Mouse (Mus musculus): ENCODE measurements around the gene Vcam1. TPM values are rescaled to one million over a fixed set of nuclear protein-coding genes. Genes with fewer than 3 reads are reported as not detected.

Gene Vcam1
- polyA plus RNA-seq, 1 experiment from 2014 or later = 67.4 TPM

DNA sequence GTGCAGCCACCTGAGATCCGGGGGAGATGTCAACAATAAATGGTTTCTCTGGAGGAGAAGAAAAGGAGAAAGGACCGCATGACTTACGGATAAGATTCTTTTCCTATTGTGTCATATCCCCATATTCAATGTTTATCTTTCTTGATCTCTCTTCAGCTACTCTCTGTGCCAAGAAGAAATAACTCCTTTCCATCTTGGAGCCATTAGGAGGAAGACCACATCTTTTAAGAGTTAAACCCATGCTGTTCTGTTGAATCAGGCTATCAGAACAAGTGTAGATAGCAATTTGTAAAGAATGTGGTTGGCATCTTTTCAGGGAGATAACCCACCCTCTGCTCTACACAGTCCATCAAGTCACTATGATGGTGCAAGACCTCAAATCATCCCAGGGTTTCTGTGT lies 8.5 kb downstream of the Vcam1 start:
- Histone ChIP-seq H3K4me1 (replicated peaks; ENCODE audit: control insufficient read depth, insufficient read depth, low read length) (0 out of 2 replicates have a peak, but pooled peaks cover 2% of the 10 kb centered on the region), H3K4me2 (no peak overlapping the region), H3K4me3 (ENCODE audit: low read depth, low read length) (no peak overlapping the region), H3K27me3 (replicated peaks; ENCODE audit: control insufficient read depth, insufficient read depth, low read length) (no peaks in the 10 kb centered on the region), H3K27ac (ENCODE audit: low read depth, low read length) (no peak overlapping the region), H3K9me3 (ENCODE audit: control insufficient read depth, low read length) (no peaks in the 10 kb centered on the region), H3K9ac (ENCODE audit: low read depth, low read length) (no peak overlapping the region), H3K36me3 (ENCODE audit: control insufficient read depth, insufficient read depth, low read length) (peaks cover 2% of the 10 kb centered on the region; the same call in 1 of the 2 replicates)
- 77% methylated on average over 3 of the region's 3 CpGs for WGBS
- ATAC-seq (replicated peaks; ENCODE audit: low FRiP score) (no peak), DNase-seq (ENCODE audit: low spot score) (no peak)

DNA sequence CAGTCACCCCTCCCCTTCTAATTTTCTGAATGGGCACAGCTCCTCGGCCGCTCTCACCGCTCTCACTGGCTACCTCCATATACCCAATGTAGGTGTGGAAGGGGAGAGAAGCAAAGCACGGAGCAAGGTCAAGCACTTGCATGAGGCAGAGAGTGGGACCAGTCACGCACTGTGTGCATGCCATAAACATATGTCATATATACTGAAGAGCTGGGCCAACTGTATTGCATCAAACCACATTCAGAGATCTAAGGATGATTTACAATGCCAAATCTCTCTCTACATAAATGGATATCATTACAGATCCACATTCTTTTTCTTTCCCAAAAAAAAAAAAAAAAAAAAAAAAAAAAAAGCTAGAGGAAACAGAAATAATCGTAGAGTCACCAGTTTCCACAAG lies 9.1 kb downstream of the Vcam1 start:
- 85% methylated on average over 6 of the region's 6 CpGs for WGBS
- Histone ChIP-seq H3K9me3 (ENCODE audit: control insufficient read depth, low read length) (no peaks in the 10 kb centered on the region), H3K4me3 (ENCODE audit: low read depth, low read length) (no peak overlapping the region), H3K4me2 (no peak overlapping the region), H3K4me1 (replicated peaks; ENCODE audit: control insufficient read depth, insufficient read depth, low read length) (0 out of 2 replicates have a peak, but pooled peaks cover 6% of the 10 kb centered on the region), H3K27ac (ENCODE audit: low read depth, low read length) (no peak overlapping the region), H3K9ac (ENCODE audit: low read depth, low read length) (no peak overlapping the region), H3K27me3 (replicated peaks; ENCODE audit: control insufficient read depth, insufficient read depth, low read length) (no peaks in the 10 kb centered on the region), H3K36me3 (ENCODE audit: control insufficient read depth, insufficient read depth, low read length) (peaks cover 2% of the 10 kb centered on the region; the same call in 1 of the 2 replicates)
- DNase-seq (ENCODE audit: low spot score) (no peak), ATAC-seq (replicated peaks; ENCODE audit: low FRiP score) (no peak)

DNA sequence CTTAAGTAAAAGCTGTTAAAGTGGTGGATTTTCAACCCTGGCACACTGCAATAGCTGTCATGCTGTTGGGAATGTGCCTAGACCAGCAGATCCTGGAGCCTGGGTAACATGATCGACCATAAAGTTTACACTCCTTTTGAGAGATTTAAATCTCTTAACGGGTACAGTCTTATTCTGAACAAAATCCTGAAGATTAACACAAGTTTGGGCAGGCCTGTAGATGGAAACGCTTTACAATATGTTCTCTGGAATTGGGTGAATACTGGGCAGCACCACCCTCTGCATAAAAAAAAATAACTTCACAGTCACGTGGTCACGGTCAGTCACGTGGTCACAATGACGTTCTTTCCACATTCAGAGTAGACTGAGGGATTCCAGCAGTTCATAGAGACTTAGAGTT lies 10.3 kb downstream of the Vcam1 start:
- Histone ChIP-seq H3K9ac (ENCODE audit: low read depth, low read length) (no peak overlapping the region), H3K36me3 (ENCODE audit: control insufficient read depth, insufficient read depth, low read length) (peaks cover 2% of the 10 kb centered on the region; the same call in 1 of the 2 replicates), H3K4me2 (no peak overlapping the region), H3K4me3 (ENCODE audit: low read depth, low read length) (no peak overlapping the region), H3K4me1 (replicated peaks; ENCODE audit: control insufficient read depth, insufficient read depth, low read length) (0 out of 2 replicates have a peak, but pooled peaks cover 6% of the 10 kb centered on the region), H3K9me3 (ENCODE audit: control insufficient read depth, low read length) (no peaks in the 10 kb centered on the region), H3K27ac (ENCODE audit: low read depth, low read length) (no peak overlapping the region), H3K27me3 (replicated peaks; ENCODE audit: control insufficient read depth, insufficient read depth, low read length) (no peaks in the 10 kb centered on the region)
- 78% methylated on average over 7 of the region's 7 CpGs for WGBS
- no peak for ATAC-seq (replicated peaks; ENCODE audit: low FRiP score)
- DNase-seq (ENCODE audit: low spot score) = no peak

DNA sequence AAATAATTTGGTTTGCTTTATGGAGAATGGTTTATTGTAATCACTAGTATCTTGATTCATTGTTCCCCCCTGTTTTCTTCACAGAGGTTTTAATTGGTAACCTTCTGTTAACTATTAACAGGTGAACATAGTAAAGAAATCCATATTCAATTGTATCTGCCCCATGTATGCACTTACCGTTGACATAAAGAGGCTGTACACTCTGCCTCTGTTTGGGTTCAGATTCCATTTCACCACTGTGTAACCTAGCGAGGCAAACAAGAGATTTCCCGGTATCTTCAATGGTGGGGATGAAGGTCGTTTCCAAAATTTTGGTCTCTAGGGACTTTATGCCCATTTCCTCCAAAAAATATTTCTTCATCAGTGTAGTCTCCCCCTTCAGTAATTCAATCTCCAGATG lies 12.4 kb downstream of the Vcam1 start:
- no peak overlapping the region for H3K4me3 ChIP-seq (ENCODE audit: low read depth, low read length)
- peak; percentile 75 for ATAC-seq (replicated peaks; ENCODE audit: low FRiP score)
- H3K9ac ChIP-seq (ENCODE audit: low read depth, low read length) = no peak overlapping the region
- no peak overlapping the region for H3K4me2 ChIP-seq
- no peaks in the 10 kb centered on the region for H3K9me3 ChIP-seq (ENCODE audit: control insufficient read depth, low read length)
- H3K36me3 ChIP-seq (ENCODE audit: control insufficient read depth, insufficient read depth, low read length) = no peaks in the 10 kb centered on the region
- H3K27me3 ChIP-seq (replicated peaks; ENCODE audit: control insufficient read depth, insufficient read depth, low read length) = no peaks in the 10 kb centered on the region
- WGBS = 62% methylated on average over 4 of the region's 4 CpGs
- peak overlapping the region; percentile 36; the same call in 1 of the 2 replicates for H3K27ac ChIP-seq (ENCODE audit: low read depth, low read length)
- 0 out of 2 replicates have a peak, but pooled peaks cover 6% of the 10 kb centered on the region for H3K4me1 ChIP-seq (replicated peaks; ENCODE audit: control insufficient read depth, insufficient read depth, low read length)
- DNase-seq (ENCODE audit: low spot score) = no peak

DNA sequence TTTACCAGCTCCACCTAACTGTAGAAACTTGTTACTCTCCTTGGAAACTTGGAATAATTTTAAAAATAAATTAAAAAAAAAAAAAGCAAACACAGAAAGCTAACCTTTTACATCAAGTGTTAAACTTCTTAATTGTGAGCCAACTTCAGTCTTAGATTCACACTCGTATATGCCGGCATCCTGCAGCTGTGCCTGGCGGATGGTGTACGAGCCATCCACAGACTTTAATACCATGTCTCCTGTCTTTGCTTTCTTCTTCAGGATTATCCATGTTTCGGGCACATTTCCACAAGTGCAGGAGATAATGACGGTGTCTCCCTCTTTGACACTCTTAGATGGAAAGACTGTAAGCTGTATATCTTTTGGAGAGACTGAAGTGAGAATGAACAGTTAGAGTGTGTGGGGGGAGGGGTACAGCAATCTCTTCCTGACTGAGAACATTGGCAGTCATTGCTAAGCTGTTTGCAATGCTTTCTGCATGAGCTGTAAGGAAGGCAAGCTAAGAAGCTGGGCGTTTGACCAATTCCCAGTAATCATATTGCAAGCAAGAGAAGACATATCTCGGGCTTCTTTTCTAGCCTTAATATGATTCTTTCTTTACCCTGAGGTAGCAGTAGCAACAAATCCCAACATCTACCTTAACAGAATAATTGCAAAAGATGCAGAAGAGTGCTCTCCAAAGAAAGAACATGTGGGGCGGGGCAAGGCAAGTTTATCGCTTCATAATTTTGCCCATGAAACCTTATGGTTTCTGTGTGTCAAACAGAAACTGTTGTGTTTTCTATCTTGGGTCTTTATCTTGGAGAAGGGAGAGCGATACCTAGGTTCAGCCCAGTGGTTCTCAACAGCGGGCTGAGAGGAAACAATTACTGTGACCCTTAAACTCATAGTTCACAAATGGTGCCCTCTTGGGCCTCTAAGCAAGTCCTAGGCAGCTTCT lies 15.0 kb downstream of the Vcam1 start:
- Histone ChIP-seq H3K36me3 (ENCODE audit: control insufficient read depth, insufficient read depth, low read length) (no peaks in the 10 kb centered on the region; the same call in 1 of the 2 replicates), H3K9ac (ENCODE audit: low read depth, low read length) (no peak overlapping the region), H3K27ac (ENCODE audit: low read depth, low read length) (no peak overlapping the region), H3K27me3 (replicated peaks; ENCODE audit: control insufficient read depth, insufficient read depth, low read length) (no peaks in the 10 kb centered on the region), H3K4me1 (replicated peaks; ENCODE audit: control insufficient read depth, insufficient read depth, low read length) (0 out of 2 replicates have a peak, but pooled peaks cover 6% of the 10 kb centered on the region), H3K4me2 (no peak overlapping the region), H3K9me3 (ENCODE audit: control insufficient read depth, low read length) (no peaks in the 10 kb centered on the region), H3K4me3 (ENCODE audit: low read depth, low read length) (no peak overlapping the region)
- DNase-seq (ENCODE audit: low spot score) (no peak), ATAC-seq (replicated peaks; ENCODE audit: low FRiP score) (no peak)
- 61% methylated on average over 12 of the region's 12 CpGs for WGBS

DNA sequence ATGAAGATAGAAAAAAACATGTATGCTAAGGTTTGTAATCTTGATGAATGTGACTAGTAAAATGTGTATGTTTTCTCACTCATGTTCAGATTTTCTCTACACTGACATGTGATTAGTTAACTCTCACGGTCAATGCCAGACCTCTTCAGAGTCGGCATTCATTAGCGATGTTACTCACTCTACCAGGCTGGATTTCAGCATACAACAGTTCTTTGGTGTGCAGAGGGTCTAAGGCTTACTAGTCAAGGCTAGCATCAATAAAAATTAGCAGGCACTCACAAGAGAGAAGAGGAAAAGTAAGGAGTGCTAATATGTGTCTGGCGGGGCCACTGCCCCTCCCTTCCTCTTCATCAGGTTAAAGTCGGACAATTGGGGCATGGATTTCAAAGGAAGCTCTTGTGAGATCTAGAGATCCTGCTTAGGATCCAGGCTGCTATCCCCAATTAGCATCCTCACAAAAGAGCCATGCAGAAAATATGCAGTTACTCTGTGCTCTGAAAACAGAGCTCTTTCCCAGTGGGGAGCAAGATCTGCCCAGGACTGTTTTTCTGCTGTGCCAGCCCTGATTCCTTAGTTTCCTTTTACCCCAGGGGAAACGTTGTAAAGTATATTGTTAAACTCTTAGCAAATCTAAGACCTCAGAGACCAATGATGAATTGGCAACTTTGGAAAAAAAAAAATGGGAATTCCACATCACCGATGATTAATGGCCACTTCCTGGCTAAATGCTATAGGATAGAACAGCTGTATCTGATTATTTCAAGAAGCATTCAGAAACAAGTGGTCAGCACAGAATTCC lies 15.8 kb downstream of the Vcam1 start:
- Histone ChIP-seq H3K27me3 (replicated peaks; ENCODE audit: control insufficient read depth, insufficient read depth, low read length) (no peaks in the 10 kb centered on the region), H3K4me2 (no peak overlapping the region), H3K36me3 (ENCODE audit: control insufficient read depth, insufficient read depth, low read length) (no peaks in the 10 kb centered on the region; the same call in 1 of the 2 replicates), H3K9ac (ENCODE audit: low read depth, low read length) (no peak overlapping the region), H3K4me3 (ENCODE audit: low read depth, low read length) (no peak overlapping the region), H3K27ac (ENCODE audit: low read depth, low read length) (no peak overlapping the region), H3K4me1 (replicated peaks; ENCODE audit: control insufficient read depth, insufficient read depth, low read length) (0 out of 2 replicates have a peak, but pooled peaks cover 6% of the 10 kb centered on the region), H3K9me3 (ENCODE audit: control insufficient read depth, low read length) (no peaks in the 10 kb centered on the region)
- 43% methylated on average over 7 of the region's 7 CpGs for WGBS
- DNase-seq (ENCODE audit: low spot score) (no peak), ATAC-seq (replicated peaks; ENCODE audit: low FRiP score) (no peak)

DNA sequence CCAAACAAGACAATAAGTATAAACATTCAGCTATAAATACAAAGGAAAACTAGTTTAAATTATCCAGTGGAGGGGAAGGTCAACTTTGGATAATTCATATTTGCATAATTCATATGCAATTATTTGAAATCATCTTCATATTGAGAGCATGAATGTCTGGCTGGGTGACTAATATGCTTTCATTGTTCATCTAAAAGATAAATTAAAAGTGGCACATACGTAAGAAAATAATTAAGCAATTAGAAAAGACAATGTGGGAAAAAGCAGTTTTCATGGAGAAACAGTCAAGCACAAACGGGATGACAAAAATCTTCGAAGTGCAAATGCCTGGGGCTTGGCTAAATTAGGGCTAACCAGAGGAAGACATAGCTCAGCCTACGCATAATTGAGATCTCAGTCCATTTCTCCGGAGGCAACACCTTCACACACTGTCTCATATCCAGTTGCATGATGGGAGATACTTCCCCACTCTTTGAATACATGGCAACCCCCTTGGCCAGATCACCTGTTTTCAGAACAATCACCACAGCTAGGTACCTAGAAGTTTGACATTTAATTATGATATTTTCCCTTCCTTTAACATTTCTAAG lies 16.6 kb downstream of the Vcam1 start:
- 0 out of 2 replicates have a peak, but pooled peaks cover 6% of the 10 kb centered on the region for H3K4me1 ChIP-seq (replicated peaks; ENCODE audit: control insufficient read depth, insufficient read depth, low read length)
- no peaks in the 10 kb centered on the region for H3K27me3 ChIP-seq (replicated peaks; ENCODE audit: control insufficient read depth, insufficient read depth, low read length)
- WGBS = 84% methylated on average over 5 of the region's 5 CpGs
- H3K36me3 ChIP-seq (ENCODE audit: control insufficient read depth, insufficient read depth, low read length) = no peaks in the 10 kb centered on the region; the same call in 1 of the 2 replicates
- no peak overlapping the region for H3K9ac ChIP-seq (ENCODE audit: low read depth, low read length)
- H3K27ac ChIP-seq (ENCODE audit: low read depth, low read length) = no peak overlapping the region
- ATAC-seq (replicated peaks; ENCODE audit: low FRiP score) (no peak), DNase-seq (ENCODE audit: low spot score) (no peak)
- no peaks in the 10 kb centered on the region for H3K9me3 ChIP-seq (ENCODE audit: control insufficient read depth, low read length)
- H3K4me2 ChIP-seq = no peak overlapping the region
- no peak overlapping the region for H3K4me3 ChIP-seq (ENCODE audit: low read depth, low read length)

DNA sequence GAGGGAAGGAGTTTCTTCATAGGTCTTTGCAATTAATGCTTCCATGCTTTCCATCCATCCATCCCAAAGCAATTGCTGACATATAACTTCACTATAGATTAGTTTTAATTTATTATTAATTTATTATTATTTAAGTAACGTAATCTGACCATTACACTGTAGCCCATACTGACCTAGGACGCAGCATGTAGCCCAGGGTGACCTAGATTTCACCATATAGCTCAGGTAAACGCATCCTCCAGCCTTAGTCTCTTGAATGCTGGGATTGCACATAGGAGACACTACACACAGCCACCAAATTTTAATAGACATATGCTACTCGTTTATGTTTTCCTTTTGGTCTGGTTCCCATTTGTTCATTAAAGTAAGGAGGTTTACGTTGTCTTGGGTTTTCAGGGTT lies 23.8 kb downstream of the Vcam1 start:
- Histone ChIP-seq H3K27ac (ENCODE audit: low read depth, low read length) (no peak overlapping the region), H3K27me3 (replicated peaks; ENCODE audit: control insufficient read depth, insufficient read depth, low read length) (no peaks in the 10 kb centered on the region), H3K9me3 (ENCODE audit: control insufficient read depth, low read length) (no peaks in the 10 kb centered on the region), H3K36me3 (ENCODE audit: control insufficient read depth, insufficient read depth, low read length) (no peaks in the 10 kb centered on the region; the same call in 1 of the 2 replicates), H3K9ac (ENCODE audit: low read depth, low read length) (no peak overlapping the region), H3K4me2 (no peak overlapping the region), H3K4me3 (ENCODE audit: low read depth, low read length) (no peak overlapping the region), H3K4me1 (replicated peaks; ENCODE audit: control insufficient read depth, insufficient read depth, low read length) (no peaks in the 10 kb centered on the region)
- 84% methylated on average over 5 of the region's 5 CpGs for WGBS
- ATAC-seq (replicated peaks; ENCODE audit: low FRiP score) (no peak), DNase-seq (ENCODE audit: low spot score) (no peak)

Data from liver, embryonic 11.5 days (tissue).